Mouse (Mus musculus) frontal cortex, postnatal 25 days (tissue): ENCODE measurements around the gene Prkd3.

Source experiments
- DNase-seq, 2 experiments: peaks; one replicate each; pipeline ENCODE4 v3.0.0; 2022; ENCODE audit warnings: low spot score in 2 of 2

Gene Prkd3

GRCm38 (mm10) chr17:78999745-79000270 lies 20.8 kb downstream of the Prkd3 start:
- no peak for DNase-seq

- DNase-seq: no peak
Observed at GRCm38 (mm10) chr17:78999189-78999588, 21.4 kb downstream of the Prkd3 start.

- no peak for DNase-seq
Observed at GRCm38 (mm10) chr17:78998130-78998529, 22.5 kb downstream of the Prkd3 start.

- DNase-seq: no peak
Observed at GRCm38 (mm10) chr17:78994931-78995820, 25.4 kb downstream of the Prkd3 start.

GRCm38 (mm10) chr17:78994382-78994781 lies 26.2 kb downstream of the Prkd3 start:
- DNase-seq: no peak

- no peak for DNase-seq
Observed at GRCm38 (mm10) chr17:78993670-78994069, 26.9 kb downstream of the Prkd3 start.

GRCm38 (mm10) chr17:78992303-78993027 lies 28.2 kb downstream of the Prkd3 start:
- no peak for DNase-seq

- no peak for DNase-seq
Observed at GRCm38 (mm10) chr17:78991549-78991948, 29.1 kb downstream of the Prkd3 start.

- DNase-seq: no peak
Observed at GRCm38 (mm10) chr17:78989015-78989414, 31.6 kb downstream of the Prkd3 start.

- no peak for DNase-seq
Observed at GRCm38 (mm10) chr17:78983736-78984135, 36.9 kb downstream of the Prkd3 start.

- DNase-seq: no peak
Observed at GRCm38 (mm10) chr17:78983166-78983565, 37.5 kb downstream of the Prkd3 start.

- no peak for DNase-seq
Observed at GRCm38 (mm10) chr17:78968500-78968899, 52.1 kb downstream of the Prkd3 start.

GRCm38 (mm10) chr17:78966092-78966883 lies 54.3 kb downstream of the Prkd3 start:
- no peak for DNase-seq

GRCm38 (mm10) chr17:78964387-78964786 lies 56.2 kb downstream of the Prkd3 start:
- DNase-seq: peak in 1 of 2 experiments; percentile 9

- no peak for DNase-seq
Observed at GRCm38 (mm10) chr17:78959473-78959872, 61.1 kb downstream of the Prkd3 start.

- DNase-seq: no peak
Observed at GRCm38 (mm10) chr17:78953240-78953639, 67.4 kb downstream of the Prkd3 start.

GRCm38 (mm10) chr17:78952070-78952469 lies 68.5 kb downstream of the Prkd3 start:
- no peak for DNase-seq

- no peak for DNase-seq
Observed at GRCm38 (mm10) chr17:78951225-78951624, 69.4 kb downstream of the Prkd3 start.

GRCm38 (mm10) chr17:78942579-78942978 lies 78.0 kb downstream of the Prkd3 start:
- DNase-seq: no peak

- no peak for DNase-seq
Observed at GRCm38 (mm10) chr17:78938927-78939326, 81.7 kb downstream of the Prkd3 start.

- no peak for DNase-seq
Observed at GRCm38 (mm10) chr17:78937229-78937853, 83.3 kb downstream of the Prkd3 start.
